Mouse (Mus musculus) spleen, adult 2 months (tissue): ENCODE measurements around the gene Mgp.

ENCODE experiments used
- CTCF ChIP-seq: fragments of 200-500 bp; IDR thresholded peaks from 2 replicates; pipeline ENCODE4 v1.5.1; 2011; ENCODE audit warnings: mild to moderate bottlenecking, inconsistent platforms; ENCODE audit not compliant: insufficient read depth, insufficient read length, insufficient replicate concordance; ENCODE audit errors: extremely low read depth
- POLR2A ChIP-seq: fragments of 200-500 bp; IDR thresholded peaks from 2 replicates; pipeline ENCODE4 v1.6.1; 2011; ENCODE audit warnings: low read depth, low read length, inconsistent platforms

DNA sequence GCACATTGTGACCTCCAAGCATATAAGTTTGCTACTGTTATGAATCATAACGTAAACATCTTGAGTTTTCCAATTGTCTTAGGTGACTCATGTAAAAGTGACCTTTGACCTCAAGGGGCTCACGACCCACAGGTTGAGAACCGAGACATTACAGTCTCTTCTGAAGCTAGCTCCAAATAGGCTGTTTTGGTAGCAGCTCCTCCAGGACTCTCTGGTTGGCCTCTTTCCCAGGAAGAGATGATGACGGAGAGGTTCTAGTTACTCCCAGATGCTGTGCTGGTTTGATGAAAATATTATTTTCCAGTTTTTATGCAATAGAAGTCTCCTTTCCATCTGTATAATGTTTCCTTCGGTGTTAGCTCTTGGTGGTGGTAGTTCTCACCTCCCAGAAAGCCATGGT lies 6.7 kb downstream of the Mgp start:
- TF ChIP-seq CTCF (no peak), POLR2A (no peak)
